Mouse (Mus musculus): ENCODE measurements around the gene Lin7c.

DNA sequence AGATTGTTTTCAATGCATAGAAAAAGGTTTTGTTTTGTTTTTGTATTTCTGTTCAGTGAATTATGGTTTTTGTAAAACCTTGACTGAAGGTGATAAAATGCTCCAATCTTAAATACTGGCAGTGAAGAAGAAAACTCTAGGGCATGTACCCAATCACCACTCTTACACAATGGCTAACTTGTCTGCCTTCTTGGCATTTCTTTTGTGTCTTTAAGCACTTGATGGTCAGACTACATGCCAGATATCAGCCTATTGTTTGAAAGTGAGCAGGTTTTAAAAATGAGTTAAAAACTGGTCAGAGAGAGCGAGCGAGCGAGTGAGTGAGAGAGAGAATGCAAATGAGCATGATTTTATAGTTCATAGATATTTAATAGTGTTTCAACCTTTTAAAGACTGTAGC lies 33.3 kb downstream of the Lin7c start:
- TF ChIP-seq CTCF (IDR thresholded peaks at IDR 0.05; ENCODE audit: borderline replicate concordance, control insufficient read depth, extremely low read depth, insufficient read depth, low read length, poor library complexity) (no peak), POLR2A (IDR thresholded peaks at IDR 0.05; ENCODE audit: control insufficient read depth, extremely low read depth, insufficient read depth, low read length, poor library complexity) (no peak)
